Mouse (Mus musculus) myocyte (in vitro differentiated cells): ENCODE measurements at regions not wholly inside any gene's neighbourhood (a gene's known extent, or its start where the extent isn't known, plus 50 kb on each side); places are given as distances from the start of the nearest gene placed in this dataset.

ENCODE experiments used
- CEBPB ChIP-seq: IDR thresholded peaks from 2 replicates; pipeline ENCODE4 v1.6.1; 2011; ENCODE audit warnings: mild to moderate bottlenecking, moderate library complexity; ENCODE audit not compliant: poor library complexity, insufficient read depth, severe bottlenecking
- E2F4 ChIP-seq: IDR thresholded peaks from one replicate; pipeline ENCODE4 v1.6.1; 2011; ENCODE audit warnings: mild to moderate bottlenecking, control low read depth, moderate library complexity; ENCODE audit not compliant: insufficient read depth
- MAX ChIP-seq: IDR thresholded peaks from one replicate; pipeline ENCODE4 v1.6.1; 2011; ENCODE audit warnings: low read depth, mild to moderate bottlenecking, control low read depth
- MYOD1 ChIP-seq, 3 experiments: IDR thresholded peaks; one replicate each; pipeline ENCODE4 v1.6.1; 2011; ENCODE audit warnings: control low read depth in 2 of 3, low read depth in 2 of 3, mild to moderate bottlenecking in 2 of 3, moderate library complexity in 1 of 3; ENCODE audit not compliant: insufficient read length in 2 of 3, control insufficient read depth in 1 of 3
- MYOG ChIP-seq, 3 experiments: IDR thresholded peaks; one replicate each; pipeline ENCODE4 v1.6.1; 2011; ENCODE audit warnings: control low read depth in 2 of 3, low read depth in 2 of 3, mild to moderate bottlenecking in 2 of 3; ENCODE audit not compliant: insufficient read length in 2 of 3, control insufficient read depth in 1 of 3, insufficient read depth in 1 of 3
- POLR2A ChIP-seq: IDR thresholded peaks from one replicate; pipeline ENCODE4 v1.6.1; 2011; ENCODE audit warnings: low read depth, mild to moderate bottlenecking, control low read depth, moderate library complexity; ENCODE audit not compliant: insufficient read length
- POLR2AphosphoS2 ChIP-seq: IDR thresholded peaks from one replicate; pipeline ENCODE4 v1.6.1; 2011; ENCODE audit warnings: low read depth, control low read depth; ENCODE audit not compliant: insufficient read length
- SRF ChIP-seq: IDR thresholded peaks from one replicate; pipeline ENCODE4 v1.6.1; 2011; ENCODE audit warnings: low read depth; ENCODE audit not compliant: control insufficient read depth, insufficient read length
- TCF12 ChIP-seq: IDR thresholded peaks from one replicate; pipeline ENCODE4 v1.6.1; 2011; ENCODE audit warnings: mild to moderate bottlenecking, control low read depth; ENCODE audit not compliant: poor library complexity, insufficient read depth, severe bottlenecking
- TCF3 ChIP-seq: IDR thresholded peaks from one replicate; pipeline ENCODE4 v1.6.1; 2011; ENCODE audit warnings: low read depth, control low read depth; ENCODE audit not compliant: insufficient read length
- USF1 ChIP-seq: IDR thresholded peaks from one replicate; pipeline ENCODE4 v1.6.1; 2011; ENCODE audit warnings: low read depth, mild to moderate bottlenecking, control low read depth, moderate library complexity

DNA sequence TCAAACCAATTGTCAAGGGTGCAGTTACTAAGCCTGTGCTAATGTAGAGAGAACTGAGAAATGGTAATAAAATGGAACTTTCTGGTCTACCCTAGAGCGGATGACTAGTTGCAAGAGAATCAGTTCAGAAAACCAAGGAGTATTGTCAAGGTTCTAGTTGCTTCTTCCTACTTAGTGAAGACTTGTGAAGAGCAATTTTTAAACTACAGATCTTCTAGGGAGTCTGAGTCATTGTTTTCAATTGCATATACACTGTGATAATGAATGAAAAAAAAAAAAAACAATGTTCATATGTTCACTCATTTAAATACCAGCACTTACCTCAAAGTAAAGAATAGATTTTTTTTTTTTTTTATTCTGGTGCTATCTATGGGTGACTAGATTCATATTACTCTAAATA is 1304.1 kb downstream of the Pla2g4a start:
- no peak for TF ChIP-seq MYOD1 (IDR thresholded peaks at IDR 0.05; ENCODE audit: control insufficient read depth in 1 of 3, insufficient read length in 2 of 3, low read depth in 2 of 3)
- no peak for TF ChIP-seq E2F4
- TF ChIP-seq POLR2A: no peak
- no peak for TF ChIP-seq CEBPB
- TF ChIP-seq POLR2AphosphoS2: no peak
- TF ChIP-seq MAX: no peak
- no peak for TF ChIP-seq SRF
- TF ChIP-seq TCF3: no peak
- no peak for TF ChIP-seq USF1
- no peak for TF ChIP-seq MYOG (IDR thresholded peaks at IDR 0.05; ENCODE audit: control insufficient read depth in 1 of 3, insufficient read depth in 1 of 3, insufficient read length in 2 of 3, low read depth in 2 of 3)
- no peak for TF ChIP-seq TCF12
